Mouse (Mus musculus) intestine, embryonic 16.5 days (tissue): ENCODE results near the gene Dapl1. TPM values are rescaled to one million over a fixed set of nuclear protein-coding genes. Genes with fewer than 3 reads are reported as not detected.

Experiments used
- polyA plus RNA-seq: library from polyadenylated mRNA; unstranded; fragments of >200 nt; fragmentation: Nextera tagmentation; extraction: Ambion mirVana; gene quantifications from 2 replicates; pipeline ENCODE4 v1.2.1, GENCODE M21; 2015

The Dapl1 gene
- polyA plus RNA-seq, 1 experiment from 2014 or later = not detected

Other genes with a start within 250 kb of the Dapl1 start
- gene Tanc1, start 127.4 kb downstream of the Dapl1 start, polyA plus RNA-seq = 20.8 and 21.5 TPM in 2 replicates